Mouse (Mus musculus) mesoderm, embryonic 11.5 days (tissue): Measurements from ENCODE around the gene Ccdc114.
A peak's percentile ranks its signal among the peaks of the same experiment; 100 is the strongest.
"Not testable (repeated sequence)": the region's sequence is repeated elsewhere in the genome, so short reads cannot be mapped to it uniquely, and the experiment has no call there.

Experiments used
- DNase-seq: peaks from one replicate; pipeline ENCODE4 v3.0.0-alpha.2; 2012; ENCODE audit warnings: low read depth, low spot score

Ccdc114 gene

GRCm38 (mm10) chr7:45919083-45919671 is 4.7 kb upstream of the Ccdc114 start:
- no peak for DNase-seq

- DNase-seq, result no peak
These were observed 4.1 kb upstream of the Ccdc114 start for GRCm38 (mm10) chr7:45919761-45920160.

GRCm38 (mm10) chr7:45920583-45921241 is 3.2 kb upstream of the Ccdc114 start:
- no peak for DNase-seq

GRCm38 (mm10) chr7:45921242-45921621 is 2.6 kb upstream of the Ccdc114 start, which contains the start of gene Emp3:
Gene Emp3 (minus strand): TSS chr7:45921404.
- no peak for DNase-seq

GRCm38 (mm10) chr7:45921950-45922600 is 1.8 kb upstream of the Ccdc114 start:
- DNase-seq, result no peak

GRCm38 (mm10) chr7:45922928-45923761 is 727 bp upstream of the Ccdc114 start:
- DNase-seq, result peak; percentile 96

- peak; percentile 25 for DNase-seq
These were observed 551 bp downstream of the Ccdc114 start for GRCm38 (mm10) chr7:45924429-45924816.

- no peak for DNase-seq
These were observed 4.9 kb downstream of the Ccdc114 start for GRCm38 (mm10) chr7:45928626-45929295.

- no peak for DNase-seq
These were observed 5.8 kb downstream of the Ccdc114 start for GRCm38 (mm10) chr7:45929688-45930087.

GRCm38 (mm10) chr7:45933766-45934165 is 9.9 kb downstream of the Ccdc114 start:
- DNase-seq, result not testable (repeated sequence)

- peak; percentile 80 for DNase-seq
These were observed 11.2 kb downstream of the Ccdc114 start for GRCm38 (mm10) chr7:45935114-45935513.

- DNase-seq, result no peak
These were observed 16.0 kb downstream of the Ccdc114 start for GRCm38 (mm10) chr7:45939836-45940235.

- DNase-seq, result no peak
These were observed 18.1 kb downstream of the Ccdc114 start for GRCm38 (mm10) chr7:45941986-45942385.

GRCm38 (mm10) chr7:45943280-45943679 is 19.4 kb downstream of the Ccdc114 start:
- DNase-seq, result peak; percentile 12

GRCm38 (mm10) chr7:45949061-45949460 is 25.2 kb downstream of the Ccdc114 start:
- no peak for DNase-seq

GRCm38 (mm10) chr7:45956611-45957010 is 32.7 kb downstream of the Ccdc114 start:
- DNase-seq, result no peak

GRCm38 (mm10) chr7:45971831-45972723 is 48.2 kb downstream of the Ccdc114 start:
- DNase-seq, result no peak

- no peak for DNase-seq
These were observed 49.4 kb downstream of the Ccdc114 start for GRCm38 (mm10) chr7:45973271-45973687.

GRCm38 (mm10) chr7:45974103-45974502 is 50.2 kb downstream of the Ccdc114 start:
- DNase-seq, result no peak

GRCm38 (mm10) chr7:45974512-45974911 is 50.6 kb downstream of the Ccdc114 start:
- DNase-seq, result no peak
